8 mouse cellular contexts compared by ENCODE assay signal in the genomic region with DNA sequence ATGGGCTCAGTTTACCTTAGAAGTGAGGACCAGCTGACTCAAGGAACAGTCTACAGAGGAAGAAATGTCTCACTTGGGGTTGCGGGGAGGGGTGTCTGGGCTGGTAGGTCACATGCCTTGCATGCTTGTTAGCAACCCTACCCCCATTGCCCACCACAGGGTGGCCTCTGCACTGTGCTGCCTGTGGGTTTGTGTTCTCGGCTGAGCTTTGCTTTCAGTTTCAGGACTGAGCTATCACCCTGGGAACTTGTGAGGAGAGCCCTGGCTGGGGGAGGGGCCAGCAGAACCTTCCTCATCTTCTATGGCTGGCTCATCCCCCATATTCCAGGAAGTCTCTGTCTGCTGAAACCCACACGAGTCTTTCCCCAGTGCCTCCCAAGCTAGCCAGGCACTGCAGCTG. TPM values are rescaled to one million over a fixed set of nuclear protein-coding genes. Genes with fewer than 3 reads are reported as not detected.
DNase-seq lines count a peak whose midpoint lies in the region; ATAC-seq and TF ChIP-seq lines count a peak whose summit lies in the region.

No protein-coding gene starts in this region.

- no peak for TF ChIP-seq CTCF in kidney, postnatal 0 days (IDR thresholded peaks at IDR 0.05; ENCODE audit: low read depth)

- H3K4me3 ChIP-seq in kidney, postnatal 0 days (replicated peaks; ENCODE audit: low read depth, low read length), result no peak overlapping the region

- WGBS in kidney, postnatal 0 days, result 47% methylated on average over 3 of the region's 3 CpGs

- H3K9ac ChIP-seq in kidney, postnatal 0 days (ENCODE audit: low read depth, low read length), result no peak overlapping the region

- H3K36me3 ChIP-seq in kidney, postnatal 0 days (ENCODE audit: insufficient read depth, low read length), result no peaks in the 10 kb centered on the region

- 0 out of 2 replicates have a peak, but pooled peaks have one; percentile 33 for ATAC-seq in erythroblast, adult 5-6 weeks (replicated peaks; ENCODE audit: low FRiP score, poor library complexity, severe bottlenecking)
- peak; percentile 58 for ATAC-seq in kidney, postnatal 0 days (replicated peaks; ENCODE audit: low FRiP score, low read depth)
- ATAC-seq in megakaryocyte-erythroid progenitor cell, adult 5-6 weeks (replicated peaks; ENCODE audit: low FRiP score, low TSS enrichment, poor library complexity, severe bottlenecking), result peak; percentile 60
- no peak for ATAC-seq in frontal cortex, adult (ENCODE audit: low TSS enrichment)

- H3K4me1 ChIP-seq in kidney, postnatal 0 days (replicated peaks; ENCODE audit: insufficient read depth, low read length), result no peaks in the 10 kb centered on the region

- H3K9me3 ChIP-seq in kidney, postnatal 0 days (replicated peaks; ENCODE audit: low read length), result no peaks in the 10 kb centered on the region

- peak overlapping the region; percentile 27 for H3K4me2 ChIP-seq in kidney, postnatal 0 days (ENCODE audit: low read length)

- H3K27me3 ChIP-seq in kidney, postnatal 0 days (ENCODE audit: insufficient read depth, low read length), result no peaks in the 10 kb centered on the region

- peak; percentile 57 for DNase-seq in adrenal gland, postnatal 14 days
- DNase-seq in adrenal gland, postnatal 4 days (ENCODE audit: low spot score in 2 of 2), result no peak
- DNase-seq in kidney, postnatal 0 days (ENCODE audit: low spot score), result peak; percentile 45
- no peak for DNase-seq in urinary bladder, postnatal 14 days (ENCODE audit: low spot score)
- DNase-seq in embryo, embryonic 10.5 days (ENCODE audit: low spot score), result no peak

- no peak overlapping the region for H3K27ac ChIP-seq in kidney, postnatal 0 days

RNA-seq across cellular contexts. Expression of gene Elf4, which starts 38.3 kb away (rescaled TPM):
- 13.9 and 18.0 TPM in 2 replicates for total RNA-seq in adrenal gland, postnatal 14 days (2021)
- total RNA-seq in adrenal gland, postnatal 4 days (2021), result 10 to 100 TPM; 25.0 to 28.6 TPM
- 24.5 and 26.5 TPM in 2 replicates for total RNA-seq in erythroblast, adult 5-6 weeks (2015; ENCODE audit: low replicate concordance)
- total RNA-seq in erythroblast, adult 5-6 weeks (2017; ENCODE audit: low replicate concordance), result 2.9 and 6.3 TPM in 2 replicates
- polyA plus RNA-seq in kidney, postnatal 0 days (2015; fragmentation: Nextera tagmentation; extraction: Ambion mirVana), result 2.2 and 2.4 TPM in 2 replicates
- total RNA-seq in megakaryocyte-erythroid progenitor cell, adult 5-6 weeks (2014; fragmentation: Nextera tagmentation), result 24.2 and 26.0 TPM in 2 replicates
- 7.9 and 11.8 TPM in 2 replicates for total RNA-seq in megakaryocyte-erythroid progenitor cell, adult 5-6 weeks (2017)

Comparison
In these comparisons a context has a peak if more than half of its experiments do, and no peak if none do; other contexts are left out.
1. DNase-seq: peak in adrenal gland, postnatal 14 days (single experiment) and kidney, postnatal 0 days (single experiment); none in adrenal gland, postnatal 4 days (0 of 2), urinary bladder, postnatal 14 days (single experiment) and embryo, embryonic 10.5 days (single experiment).